Mouse (Mus musculus): ENCODE measurements around the gene Msh4.

GRCm38 (mm10) chr3:153947271-153947670 lies 41.3 kb upstream of the Msh4 start:
- TF ChIP-seq POLR2AphosphoS2 (IDR thresholded peaks at IDR 0.05; ENCODE audit: low read depth, low read length) (no peak), MAX (IDR thresholded peaks at IDR 0.05; ENCODE audit: low read length) (no peak), KAT2A (IDR thresholded peaks at IDR 0.05; ENCODE audit: insufficient replicate concordance, low read length) (no peak), EP300 (IDR thresholded peaks at IDR 0.05; ENCODE audit: low read length) (no peak), CTCF (conservative IDR thresholded peaks at IDR 0.05 in 1 of 2, IDR thresholded peaks at IDR 0.05 in 1 of 2; ENCODE audit: low read depth in 2 of 2, low read length in 2 of 2) (no peak), JUND (conservative IDR thresholded peaks at IDR 0.05; ENCODE audit: low read depth, low read length) (no peak), RAD21 (IDR thresholded peaks at IDR 0.05; ENCODE audit: low read depth, low read length) (no peak)
